Mouse (Mus musculus): ENCODE measurements at regions not wholly inside any gene's neighbourhood (a gene's known extent, or its start where the extent isn't known, plus 50 kb on each side); places are given as distances from the start of the nearest gene placed in this dataset.

DNA sequence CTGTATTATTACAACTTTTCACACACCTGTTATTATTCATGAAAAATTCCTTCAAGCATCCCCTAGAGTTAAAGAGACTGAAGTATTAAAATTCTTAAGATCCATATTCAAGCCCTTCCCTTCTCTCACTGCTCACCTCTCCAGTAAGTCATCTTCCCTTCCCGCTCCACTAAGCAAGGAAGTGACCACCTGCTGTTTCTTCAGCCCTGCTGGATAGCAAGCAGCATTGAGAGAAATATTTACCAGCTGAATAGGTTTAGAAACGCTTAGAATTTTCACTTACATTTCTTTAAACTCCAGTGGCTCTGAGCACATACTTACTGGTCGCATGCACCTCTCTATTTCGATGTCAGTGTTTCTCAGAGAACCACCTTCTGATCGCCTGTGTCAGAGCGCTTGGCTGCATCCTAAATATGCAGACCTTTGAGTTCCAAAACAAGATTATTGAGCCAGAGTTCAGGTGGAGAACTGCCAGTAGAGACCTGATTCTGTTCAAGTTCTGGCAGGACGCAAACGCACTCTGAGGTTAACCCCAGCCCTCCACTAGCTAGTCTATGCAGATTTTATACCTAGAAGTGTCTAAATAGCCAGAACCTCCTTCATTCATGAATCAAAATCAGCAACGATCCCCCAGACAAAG lies 314.9 kb downstream of the Mllt3 start:
- H3K4me1 ChIP-seq (replicated peaks; ENCODE audit: control insufficient read depth, insufficient read depth, low read length): 0 out of 2 replicates have a peak, but pooled peaks cover 4% of the 10 kb centered on the region
- WGBS: 43% methylated on average over 9 of the region's 9 CpGs
- H3K9me3 ChIP-seq (ENCODE audit: control insufficient read depth, low read length): no peaks in the 10 kb centered on the region
- H3K9ac ChIP-seq: no peak overlapping the region
- H3K4me2 ChIP-seq (replicated peaks): no peak overlapping the region
- no peak for DNase-seq (ENCODE audit: low spot score)
- no peak for ATAC-seq (ENCODE audit: low FRiP score)
- H3K36me3 ChIP-seq (replicated peaks; ENCODE audit: control insufficient read depth, insufficient read depth): no peaks in the 10 kb centered on the region
- H3K27me3 ChIP-seq (ENCODE audit: control insufficient read depth, insufficient read depth, low read length): no peaks in the 10 kb centered on the region
- no peak overlapping the region for H3K27ac ChIP-seq
- H3K4me3 ChIP-seq (replicated peaks; ENCODE audit: low read length): no peak overlapping the region

DNA sequence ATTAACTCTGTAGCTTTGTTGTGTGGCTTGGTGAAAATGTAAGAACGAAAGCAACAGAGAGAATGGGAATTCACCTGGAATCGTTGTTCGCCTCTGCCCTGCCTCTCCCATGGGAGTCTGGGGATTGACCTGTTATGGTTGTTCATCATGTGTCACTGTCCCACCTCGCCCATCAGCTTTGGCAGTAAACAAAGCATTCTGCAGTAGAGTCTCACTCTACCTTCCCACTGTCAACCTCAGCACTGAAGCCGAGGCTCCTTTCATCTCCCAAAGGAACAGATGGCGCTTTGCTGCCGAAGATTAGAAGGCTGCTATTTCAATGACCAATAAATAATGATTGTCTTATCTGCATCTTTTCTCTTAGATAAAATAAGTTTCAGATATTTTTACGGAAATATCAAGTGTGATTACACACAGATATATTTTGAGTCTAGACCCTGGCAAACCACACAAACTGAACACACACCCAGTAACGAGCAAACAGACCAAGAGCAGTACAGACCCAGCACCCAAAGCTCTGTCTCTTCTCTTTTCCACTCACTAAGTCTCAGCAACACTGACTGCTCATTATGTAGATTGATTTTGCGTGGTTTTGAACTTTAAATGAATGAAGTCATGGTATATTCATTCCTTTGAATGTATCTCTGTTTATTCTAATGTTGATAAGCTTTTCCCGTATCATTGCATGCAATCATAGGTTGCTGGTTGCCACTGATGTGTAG lies 317.8 kb downstream of the Mllt3 start:
- Histone ChIP-seq H3K4me2 (replicated peaks) (no peak overlapping the region), H3K4me1 (replicated peaks; ENCODE audit: control insufficient read depth, insufficient read depth, low read length) (0 out of 2 replicates have a peak, but pooled peaks cover 4% of the 10 kb centered on the region), H3K4me3 (replicated peaks; ENCODE audit: low read length) (no peak overlapping the region), H3K27me3 (ENCODE audit: control insufficient read depth, insufficient read depth, low read length) (no peaks in the 10 kb centered on the region), H3K9ac (no peak overlapping the region), H3K9me3 (ENCODE audit: control insufficient read depth, low read length) (no peaks in the 10 kb centered on the region), H3K27ac (no peak overlapping the region), H3K36me3 (replicated peaks; ENCODE audit: control insufficient read depth, insufficient read depth) (no peaks in the 10 kb centered on the region)
- DNase-seq (ENCODE audit: low spot score) (no peak), ATAC-seq (ENCODE audit: low FRiP score) (no peak)
- 47% methylated on average over 11 of the region's 11 CpGs for whole genome bisulfite sequencing

DNA sequence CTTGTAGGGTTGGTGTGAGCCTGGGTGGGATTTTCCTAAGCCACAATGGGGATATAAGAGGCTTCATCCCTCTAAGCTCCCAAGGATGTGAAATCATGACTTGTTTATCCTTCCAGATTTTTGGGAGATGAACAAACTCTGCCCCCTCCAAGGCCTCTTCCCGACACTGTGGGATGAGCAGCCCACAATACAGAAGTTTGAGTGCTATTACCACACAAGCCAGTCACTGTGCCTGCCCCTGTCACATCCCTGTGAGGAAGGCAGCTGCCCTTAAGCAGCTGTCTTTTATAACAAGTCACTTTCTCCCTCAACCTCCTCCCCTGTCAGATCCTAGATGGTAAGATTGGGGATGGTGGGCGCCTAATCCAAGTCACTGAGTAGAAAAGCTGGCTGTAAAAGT lies 320.5 kb downstream of the Mllt3 start:
- no peaks in the 10 kb centered on the region for H3K4me1 ChIP-seq (replicated peaks; ENCODE audit: control insufficient read depth, insufficient read depth, low read length)
- H3K4me2 ChIP-seq (replicated peaks): no peak overlapping the region
- H3K9me3 ChIP-seq (ENCODE audit: control insufficient read depth, low read length): no peaks in the 10 kb centered on the region
- H3K9ac ChIP-seq: no peak overlapping the region
- no peak overlapping the region for H3K27ac ChIP-seq
- DNase-seq (ENCODE audit: low spot score): no peak
- H3K4me3 ChIP-seq (replicated peaks; ENCODE audit: low read length): no peak overlapping the region
- H3K27me3 ChIP-seq (ENCODE audit: control insufficient read depth, insufficient read depth, low read length): no peaks in the 10 kb centered on the region
- H3K36me3 ChIP-seq (replicated peaks; ENCODE audit: control insufficient read depth, insufficient read depth): no peaks in the 10 kb centered on the region
- 84% methylated on average over 2 of the region's 2 CpGs for WGBS
- no peak for ATAC-seq (ENCODE audit: low FRiP score)

- DNase-seq (ENCODE audit: low spot score) (no peak), ATAC-seq (ENCODE audit: low FRiP score) (no peak)
- Histone ChIP-seq H3K27ac (no peak overlapping the region), H3K36me3 (replicated peaks; ENCODE audit: control insufficient read depth, insufficient read depth) (no peaks in the 10 kb centered on the region), H3K9ac (no peak overlapping the region), H3K9me3 (ENCODE audit: control insufficient read depth, low read length) (no peaks in the 10 kb centered on the region), H3K4me2 (replicated peaks) (no peak overlapping the region), H3K4me3 (replicated peaks; ENCODE audit: low read length) (no peak overlapping the region), H3K4me1 (replicated peaks; ENCODE audit: control insufficient read depth, insufficient read depth, low read length) (no peaks in the 10 kb centered on the region), H3K27me3 (ENCODE audit: control insufficient read depth, insufficient read depth, low read length) (no peaks in the 10 kb centered on the region)
- WGBS: 94% methylated on average over 3 of the region's 3 CpGs
Observed at GRCm38 (mm10) chr4:87712286-87712685, 320.9 kb downstream of the Mllt3 start.

DNA sequence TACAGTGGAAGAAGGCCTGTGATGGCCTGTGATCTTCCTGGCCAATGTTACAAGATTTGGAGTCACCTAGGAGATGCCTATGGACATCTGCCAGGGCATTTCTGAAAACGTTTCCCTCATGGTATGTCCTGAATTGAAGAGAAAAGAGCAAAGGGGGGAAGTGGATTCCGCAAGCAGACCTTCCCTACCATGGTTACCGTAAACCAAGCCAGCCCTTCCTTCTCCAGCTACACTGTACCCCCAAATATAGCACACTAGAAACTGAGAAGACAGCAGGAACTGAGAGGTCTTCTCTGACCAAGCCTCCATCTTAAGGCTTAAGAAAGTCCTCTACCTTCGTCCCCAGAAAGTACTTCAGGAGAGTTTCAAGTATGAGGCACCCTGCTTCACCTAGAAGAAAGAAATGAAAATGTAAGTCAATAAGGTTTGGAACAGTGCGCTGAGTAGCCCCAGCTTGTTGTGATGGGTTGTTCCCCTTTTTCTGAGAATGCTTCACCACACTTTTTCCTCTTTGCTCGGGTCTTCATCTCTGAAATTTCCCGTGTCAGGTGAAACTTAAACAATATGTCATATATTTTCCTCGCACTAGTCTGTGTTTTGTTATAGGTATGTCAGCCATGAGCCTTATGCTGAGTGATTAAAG lies 321.9 kb downstream of the Mllt3 start:
- no peak overlapping the region for H3K9ac ChIP-seq
- WGBS: 88% methylated on average over 8 of the region's 8 CpGs
- no peak overlapping the region for H3K27ac ChIP-seq
- no peaks in the 10 kb centered on the region for H3K27me3 ChIP-seq (ENCODE audit: control insufficient read depth, insufficient read depth, low read length)
- no peak for ATAC-seq (ENCODE audit: low FRiP score)
- H3K9me3 ChIP-seq (ENCODE audit: control insufficient read depth, low read length): no peaks in the 10 kb centered on the region
- no peaks in the 10 kb centered on the region for H3K36me3 ChIP-seq (replicated peaks; ENCODE audit: control insufficient read depth, insufficient read depth)
- no peak for DNase-seq (ENCODE audit: low spot score)
- no peak overlapping the region for H3K4me2 ChIP-seq (replicated peaks)
- no peaks in the 10 kb centered on the region for H3K4me1 ChIP-seq (replicated peaks; ENCODE audit: control insufficient read depth, insufficient read depth, low read length)
- no peak overlapping the region for H3K4me3 ChIP-seq (replicated peaks; ENCODE audit: low read length)

- no peaks in the 10 kb centered on the region for H3K4me1 ChIP-seq (replicated peaks; ENCODE audit: control insufficient read depth, insufficient read depth, low read length)
- no peak overlapping the region for H3K27ac ChIP-seq
- 20% methylated on average over 5 of the region's 5 CpGs for WGBS
- no peak overlapping the region for H3K4me2 ChIP-seq (replicated peaks)
- no peak overlapping the region for H3K4me3 ChIP-seq (replicated peaks; ENCODE audit: low read length)
- no peaks in the 10 kb centered on the region for H3K36me3 ChIP-seq (replicated peaks; ENCODE audit: control insufficient read depth, insufficient read depth)
- H3K9me3 ChIP-seq (ENCODE audit: control insufficient read depth, low read length): peaks cover 6% of the 10 kb centered on the region; the same call in 1 of the 2 replicates
- H3K27me3 ChIP-seq (ENCODE audit: control insufficient read depth, insufficient read depth, low read length): no peaks in the 10 kb centered on the region
- ATAC-seq (ENCODE audit: low FRiP score) (no peak), DNase-seq (ENCODE audit: low spot score) (no peak)
- H3K9ac ChIP-seq: no peak overlapping the region
Observed at GRCm38 (mm10) chr4:87708981-87709645, 324.1 kb downstream of the Mllt3 start.

GRCm38 (mm10) chr4:87707386-87707785 lies 325.8 kb downstream of the Mllt3 start:
- no peak overlapping the region for H3K4me3 ChIP-seq (replicated peaks; ENCODE audit: low read length)
- ATAC-seq (ENCODE audit: low FRiP score): no peak
- 52% methylated on average over 2 of the region's 2 CpGs for WGBS

GRCm38 (mm10) chr4:87702834-87703233 lies 330.3 kb downstream of the Mllt3 start:
- no peaks in the 10 kb centered on the region for H3K36me3 ChIP-seq (replicated peaks; ENCODE audit: control insufficient read depth, insufficient read depth)
- H3K4me1 ChIP-seq (replicated peaks; ENCODE audit: control insufficient read depth, insufficient read depth, low read length): no peaks in the 10 kb centered on the region
- no peak overlapping the region for H3K27ac ChIP-seq
- DNase-seq (ENCODE audit: low spot score) (no peak), ATAC-seq (ENCODE audit: low FRiP score) (peak; percentile 64; the same call in 1 of the 2 replicates)
- H3K4me2 ChIP-seq (replicated peaks): no peak overlapping the region
- no peak overlapping the region for H3K4me3 ChIP-seq (replicated peaks; ENCODE audit: low read length)
- peaks cover 6% of the 10 kb centered on the region; the same call in 1 of the 2 replicates for H3K9me3 ChIP-seq (ENCODE audit: control insufficient read depth, low read length)
- 41% methylated on average over 4 of the region's 4 CpGs for WGBS
- H3K9ac ChIP-seq: no peak overlapping the region
- no peaks in the 10 kb centered on the region for H3K27me3 ChIP-seq (ENCODE audit: control insufficient read depth, insufficient read depth, low read length)

More at GRCm38 (mm10) chr4:87707386-87707785, 325.8 kb downstream of the Mllt3 start:
- peaks cover 6% of the 10 kb centered on the region; the same call in 1 of the 2 replicates for H3K9me3 ChIP-seq (ENCODE audit: control insufficient read depth, low read length)
- no peak overlapping the region for H3K9ac ChIP-seq
- H3K36me3 ChIP-seq (replicated peaks; ENCODE audit: control insufficient read depth, insufficient read depth): no peaks in the 10 kb centered on the region
- no peak overlapping the region for H3K4me2 ChIP-seq (replicated peaks)
- no peaks in the 10 kb centered on the region for H3K4me1 ChIP-seq (replicated peaks; ENCODE audit: control insufficient read depth, insufficient read depth, low read length)
- no peaks in the 10 kb centered on the region for H3K27me3 ChIP-seq (ENCODE audit: control insufficient read depth, insufficient read depth, low read length)
- no peak overlapping the region for H3K27ac ChIP-seq
- DNase-seq (ENCODE audit: low spot score): no peak

- no peak overlapping the region for H3K9ac ChIP-seq
- 82% methylated on average over 3 of the region's 3 CpGs for WGBS
- no peak overlapping the region for H3K4me2 ChIP-seq (replicated peaks)
- no peaks in the 10 kb centered on the region for H3K36me3 ChIP-seq (replicated peaks; ENCODE audit: control insufficient read depth, insufficient read depth)
- no peak overlapping the region for H3K27ac ChIP-seq
- no peak overlapping the region for H3K4me3 ChIP-seq (replicated peaks; ENCODE audit: low read length)
- peaks cover 6% of the 10 kb centered on the region; the same call in 1 of the 2 replicates for H3K9me3 ChIP-seq (ENCODE audit: control insufficient read depth, low read length)
- ATAC-seq (ENCODE audit: low FRiP score): no peak
- H3K27me3 ChIP-seq (ENCODE audit: control insufficient read depth, insufficient read depth, low read length): no peaks in the 10 kb centered on the region
- H3K4me1 ChIP-seq (replicated peaks; ENCODE audit: control insufficient read depth, insufficient read depth, low read length): no peaks in the 10 kb centered on the region
- no peak for DNase-seq (ENCODE audit: low spot score)
Observed at GRCm38 (mm10) chr4:87702290-87702689, 330.9 kb downstream of the Mllt3 start.
